Mouse (Mus musculus): ENCODE data around the gene Gp6.
"Not testable (repeated sequence)": the region's sequence is repeated elsewhere in the genome, so short reads cannot be mapped to it uniquely, and the experiment has no call there.

Gp6 gene

GRCm38 (mm10) chr7:4397730-4398129 is at the start of gene Gp6:
Gene Gp6, minus strand, starts transcription at chr7:4397744.
- DNase-seq (ENCODE audit: extremely low spot score, low spot score), result no peak

DNA sequence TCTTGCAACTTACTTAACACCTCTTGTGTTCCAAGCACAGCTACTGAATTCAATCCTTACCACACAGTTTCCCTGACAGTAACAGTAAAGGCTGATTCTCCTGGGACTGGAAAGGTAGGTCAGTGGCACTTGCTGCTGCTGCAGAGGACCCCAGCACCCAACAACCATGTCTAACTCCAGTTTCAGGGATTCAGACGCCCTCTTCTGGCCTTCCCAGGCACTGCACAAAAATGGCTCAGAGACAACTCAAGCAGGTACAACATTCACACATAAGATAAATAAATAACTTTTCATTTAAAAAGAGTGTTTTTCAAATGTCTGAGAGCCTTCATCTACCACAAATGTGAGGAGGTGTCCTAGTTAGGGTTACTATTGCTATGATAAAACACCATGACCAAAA is 49.6 kb upstream of the Gp6 start:
- DNase-seq (ENCODE audit: extremely low spot score, low spot score), result no peak

GRCm38 (mm10) chr7:4445216-4445791 is 47.8 kb upstream of the Gp6 start, which contains the start of gene Rdh13:
Gene Rdh13, minus strand, starts transcription at chr7:4445649.
- DNase-seq (ENCODE audit: extremely low spot score, low spot score), result peak; percentile 87

- DNase-seq (ENCODE audit: extremely low spot score, low spot score), result no peak
These were observed 43.0 kb upstream of the Gp6 start for GRCm38 (mm10) chr7:4440549-4440948.

DNA sequence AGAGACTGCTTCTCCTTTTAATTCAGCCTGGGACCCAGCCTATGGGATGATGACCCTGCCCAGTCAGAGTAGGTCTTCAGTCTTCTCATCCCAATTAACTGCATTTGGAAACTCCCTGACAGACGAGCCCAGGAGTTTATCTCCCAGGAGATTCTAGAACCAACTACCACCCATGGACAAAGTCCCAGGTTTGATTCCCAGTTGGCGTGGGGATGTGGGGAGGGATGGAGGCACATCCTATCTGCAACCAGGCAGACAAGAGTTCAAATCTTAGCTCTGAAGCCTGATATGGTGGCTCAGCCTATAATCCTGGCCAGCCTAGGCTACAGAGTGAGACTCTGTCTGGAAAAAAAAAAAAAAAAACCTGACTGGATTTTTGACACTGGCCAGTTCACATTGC is 40.2 kb upstream of the Gp6 start:
- DNase-seq (ENCODE audit: extremely low spot score, low spot score), result no peak

GRCm38 (mm10) chr7:4432026-4432425 is 34.5 kb upstream of the Gp6 start:
- no peak for DNase-seq (ENCODE audit: extremely low spot score, low spot score)

- peak; percentile 77 for DNase-seq (ENCODE audit: extremely low spot score, low spot score)
These were observed 34.0 kb upstream of the Gp6 start for GRCm38 (mm10) chr7:4431548-4431947.

- no peak for DNase-seq (ENCODE audit: extremely low spot score, low spot score)
These were observed 32.8 kb upstream of the Gp6 start for GRCm38 (mm10) chr7:4430246-4430844.

GRCm38 (mm10) chr7:4427161-4427912 is 29.8 kb upstream of the Gp6 start:
- DNase-seq (ENCODE audit: extremely low spot score, low spot score), result peak; percentile 84

GRCm38 (mm10) chr7:4420230-4420629 is 22.7 kb upstream of the Gp6 start:
- no peak for DNase-seq (ENCODE audit: extremely low spot score, low spot score)

DNA sequence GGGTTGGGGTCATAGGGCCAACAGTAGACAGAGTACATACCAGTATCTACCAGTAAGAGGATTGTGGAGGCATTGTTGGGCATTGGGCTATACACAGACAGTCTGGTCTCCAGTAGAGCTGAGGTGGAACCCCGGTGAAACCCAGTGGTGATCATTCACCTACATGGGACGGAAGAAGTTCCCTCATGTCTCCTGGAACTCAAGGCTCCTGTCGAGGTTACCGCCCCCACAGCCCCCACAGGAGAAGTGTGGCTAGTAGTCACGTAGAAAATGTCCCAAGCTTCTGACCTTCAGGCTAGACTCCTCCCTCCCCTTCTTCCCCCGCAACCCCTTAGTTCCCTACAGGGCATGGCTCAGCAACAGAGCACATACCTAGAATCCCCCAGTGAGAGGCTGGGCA is 22.1 kb upstream of the Gp6 start:
- no peak for DNase-seq (ENCODE audit: extremely low spot score, low spot score)

- DNase-seq (ENCODE audit: extremely low spot score, low spot score), result not testable (repeated sequence)
These were observed 14.9 kb upstream of the Gp6 start for GRCm38 (mm10) chr7:4412406-4412805.

GRCm38 (mm10) chr7:4373521-4373920 is 24.0 kb downstream of the Gp6 start:
- no peak for DNase-seq (ENCODE audit: extremely low spot score, low spot score)

GRCm38 (mm10) chr7:4337509-4337908 is 60.0 kb downstream of the Gp6 start, which contains the start of gene Ncr1:
Gene Ncr1, plus strand, starts transcription at chr7:4337724.
- DNase-seq (ENCODE audit: extremely low spot score, low spot score), result no peak

GRCm38 (mm10) chr7:4323301-4323700 is 74.2 kb downstream of the Gp6 start:
- DNase-seq (ENCODE audit: extremely low spot score, low spot score), result no peak

Data from neural tube, embryonic 10.5 days (tissue).